7 mouse cellular contexts compared by ENCODE assay signal in the genomic region with DNA sequence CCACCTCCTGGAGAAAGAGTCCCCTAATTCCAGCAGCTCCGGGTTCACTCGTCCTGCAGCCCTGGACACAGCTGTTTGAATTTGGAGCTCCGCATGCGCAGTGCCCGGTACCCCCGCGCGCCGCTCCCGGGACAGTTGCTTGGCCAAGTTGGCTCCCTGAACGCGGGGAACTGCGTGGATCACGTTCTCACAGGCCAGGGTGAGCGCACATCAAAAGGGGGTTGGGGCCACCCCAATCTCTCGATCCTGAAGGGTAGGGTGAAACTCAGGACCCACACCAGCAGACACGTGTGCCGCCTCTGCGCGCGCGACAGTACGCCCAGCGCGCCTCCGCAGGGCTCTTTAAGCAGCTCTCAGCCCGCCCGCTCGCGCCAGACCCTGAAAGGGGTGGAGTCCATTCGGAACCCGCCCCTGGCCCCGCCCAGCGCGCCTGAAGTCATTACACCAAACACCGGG. TPM values are rescaled to one million over a fixed set of nuclear protein-coding genes. Genes with fewer than 3 reads are reported as not detected.
DNase-seq lines count a peak whose midpoint lies in the region; ATAC-seq and TF ChIP-seq lines count a peak whose summit lies in the region.

A gene (minus strand): TSS at position 344 of the 456 bp plus-strand sequence.

- DNase-seq in heart, adult 8-10 months (ENCODE audit: low spot score), result peak; percentile 74
- peak; percentile 92 to 96 for DNase-seq in kidney, adult 8-10 months
- peak; percentile 65 to 82 for DNase-seq in spleen, adult 2 months (ENCODE audit: low read depth in 1 of 2, low spot score in 2 of 2)

- TF ChIP-seq POLR2A in bone marrow macrophage, adult 2 months (IDR thresholded peaks at IDR 0.05; ENCODE audit: borderline replicate concordance, low read depth, low read length), result no peak
- peak; percentile 81 for TF ChIP-seq POLR2A in spleen, adult 2 months (IDR thresholded peaks at IDR 0.05; ENCODE audit: low read depth, low read length)

- no peak within 1 kb of the TSS for H3K27ac ChIP-seq in bone marrow macrophage, adult 2 months (ENCODE audit: insufficient read depth, low read depth, low read length)
- no peak within 1 kb of the TSS for H3K27ac ChIP-seq in embryonic facial prominence, embryonic 15.5 days (replicated peaks)
- no peak within 1 kb of the TSS for H3K27ac ChIP-seq in limb, embryonic 13.5 days
- no peak within 1 kb of the TSS for H3K27ac ChIP-seq in midbrain, embryonic 15.5 days
- H3K27ac ChIP-seq in spleen, adult 2 months (ENCODE audit: insufficient read depth, low read length), result peak within 1 kb of the TSS; percentile 25; the same call in 1 of the 2 replicates

- no peaks in the 10 kb centered on the region for H3K36me3 ChIP-seq in embryonic facial prominence, embryonic 15.5 days
- no peaks in the 10 kb centered on the region for H3K36me3 ChIP-seq in limb, embryonic 13.5 days
- H3K36me3 ChIP-seq in midbrain, embryonic 15.5 days (replicated peaks), result no peaks in the 10 kb centered on the region
- no peaks in the 10 kb centered on the region for H3K36me3 ChIP-seq in spleen, adult 2 months (ENCODE audit: control insufficient read depth, insufficient read depth, low read length)

- H3K9me3 ChIP-seq in embryonic facial prominence, embryonic 15.5 days (replicated peaks), result no peaks in the 10 kb centered on the region
- H3K9me3 ChIP-seq in limb, embryonic 13.5 days, result no peaks in the 10 kb centered on the region
- no peaks in the 10 kb centered on the region for H3K9me3 ChIP-seq in midbrain, embryonic 15.5 days

- H3K27me3 ChIP-seq in embryonic facial prominence, embryonic 15.5 days, result no peaks in the 10 kb centered on the region
- no peaks in the 10 kb centered on the region for H3K27me3 ChIP-seq in limb, embryonic 13.5 days
- H3K27me3 ChIP-seq in midbrain, embryonic 15.5 days (replicated peaks), result peaks cover 14% of the 10 kb centered on the region; the same call in 1 of the 2 replicates
- H3K27me3 ChIP-seq in spleen, adult 2 months (ENCODE audit: control insufficient read depth, insufficient read depth, low read length), result no peaks in the 10 kb centered on the region

- TF ChIP-seq CTCF in bone marrow macrophage, adult 2 months (IDR thresholded peaks at IDR 0.05; ENCODE audit: low read depth, low read length), result no peak
- no peak for TF ChIP-seq CTCF in spleen, adult 2 months (IDR thresholded peaks at IDR 0.05; ENCODE audit: extremely low read depth, insufficient read depth, insufficient read length, insufficient replicate concordance)

- WGBS in embryonic facial prominence, embryonic 15.5 days, result under 1% methylated on average over 36 of the region's 36 CpGs
- WGBS in limb, embryonic 13.5 days, result under 1% methylated on average over 36 of the region's 36 CpGs
- WGBS in midbrain, embryonic 15.5 days, result under 1% methylated on average over 36 of the region's 36 CpGs
- under 1% methylated on average over 36 of the region's 36 CpGs for WGBS in spleen, adult 2 months

- peaks cover 7% of the 10 kb centered on the region; the same call in 1 of the 2 replicates for H3K4me1 ChIP-seq in bone marrow macrophage, adult 2 months (ENCODE audit: control insufficient read depth, insufficient read depth, low read length)
- H3K4me1 ChIP-seq in embryonic facial prominence, embryonic 15.5 days, result peaks cover 25% of the 10 kb centered on the region
- H3K4me1 ChIP-seq in limb, embryonic 13.5 days, result peaks cover 43% of the 10 kb centered on the region
- peaks cover 13% of the 10 kb centered on the region for H3K4me1 ChIP-seq in midbrain, embryonic 15.5 days
- H3K4me1 ChIP-seq in spleen, adult 2 months (ENCODE audit: control insufficient read depth, insufficient read depth, insufficient read length), result peaks cover 18% of the 10 kb centered on the region

- H3K9ac ChIP-seq in embryonic facial prominence, embryonic 15.5 days, result peak within 1 kb of the TSS; percentile 40
- H3K9ac ChIP-seq in limb, embryonic 13.5 days, result peak within 1 kb of the TSS; percentile 66
- peak within 1 kb of the TSS; percentile 35 for H3K9ac ChIP-seq in midbrain, embryonic 15.5 days

- peak within 1 kb of the TSS; percentile 91 for H3K4me2 ChIP-seq in embryonic facial prominence, embryonic 15.5 days (replicated peaks)
- H3K4me2 ChIP-seq in limb, embryonic 13.5 days (replicated peaks), result peak within 1 kb of the TSS; percentile 91
- H3K4me2 ChIP-seq in midbrain, embryonic 15.5 days, result peak within 1 kb of the TSS; percentile 94

- H3K4me3 ChIP-seq in bone marrow macrophage, adult 2 months (ENCODE audit: insufficient read depth, low read length), result peak within 1 kb of the TSS; percentile 61
- peak within 1 kb of the TSS; percentile 60 for H3K4me3 ChIP-seq in embryonic facial prominence, embryonic 15.5 days (replicated peaks)
- H3K4me3 ChIP-seq in limb, embryonic 13.5 days, result peak within 1 kb of the TSS; percentile 59
- H3K4me3 ChIP-seq in midbrain, embryonic 15.5 days, result peak within 1 kb of the TSS; percentile 73
- H3K4me3 ChIP-seq in spleen, adult 2 months (ENCODE audit: extremely low read depth, insufficient read depth, insufficient read length), result peak within 1 kb of the TSS; percentile 65

- peak; percentile 91 for ATAC-seq in embryonic facial prominence, embryonic 15.5 days (ENCODE audit: insufficient number of reproducible peaks, low FRiP score, low TSS enrichment, low read depth)
- ATAC-seq in limb, embryonic 13.5 days (ENCODE audit: low FRiP score, low read depth), result peak; percentile 94
- ATAC-seq in midbrain, embryonic 15.5 days (replicated peaks), result peak; percentile 94

RNA-seq across cellular contexts. Expression of the gene that starts here (rescaled TPM):
- 0.16 and 0.45 TPM in 2 replicates for polyA plus RNA-seq in bone marrow macrophage, adult 2 months (2012; ENCODE audit: insufficient read depth, insufficient read length, missing spikeins)
- polyA plus RNA-seq in embryonic facial prominence, embryonic 15.5 days (2015; fragmentation: Nextera tagmentation; extraction: Ambion mirVana), result 4.7 and 5.5 TPM in 2 replicates
- total RNA-seq in heart, adult 8-10 months (2022), result 1 to 10 TPM in 1 of 4 experiments, under 1 TPM in 3; 0.52 to 1.3 (median 0.75) TPM
- 5.7 and 6.4 TPM in 2 replicates for polyA plus RNA-seq in limb, embryonic 13.5 days (2015; fragmentation: Nextera tagmentation; extraction: Ambion mirVana)
- 1.1 and 1.3 TPM in 2 replicates for polyA plus RNA-seq in midbrain, embryonic 15.5 days (2015; fragmentation: Nextera tagmentation; extraction: Ambion mirVana)
- 7.4 and 7.8 TPM in 2 replicates for polyA plus RNA-seq in spleen, adult 2 months (2012; rRNA removed)
